Mouse (Mus musculus): ENCODE data around the gene Mnt. TPM values are rescaled to one million over a fixed set of nuclear protein-coding genes. Genes with fewer than 3 reads are reported as not detected.
A peak's percentile ranks its signal among the peaks of the same experiment; 100 is the strongest.

The Mnt gene
- polyA plus RNA-seq, 1 experiment from 2014 or later: 7.3 TPM

GRCm38 (mm10) chr11:74833536-74834358 lies 3.0 kb downstream of the Mnt start:
- peak overlapping the region; percentile 94 for H3K9ac ChIP-seq (replicated peaks)
- H3K36me3 ChIP-seq: no peaks in the 10 kb centered on the region
- 85% methylated on average over 8 of the region's 8 CpGs for WGBS
- H3K27ac ChIP-seq (replicated peaks): no peak overlapping the region; the same call in 1 of the 2 replicates
- no peaks in the 10 kb centered on the region for H3K9me3 ChIP-seq (replicated peaks)
- H3K4me2 ChIP-seq: peak overlapping the region; percentile 90
- peaks cover 65% of the 10 kb centered on the region for H3K4me1 ChIP-seq
- peak overlapping the region; percentile 99 for H3K4me3 ChIP-seq (replicated peaks)
- ATAC-seq (ENCODE audit: low FRiP score): no peak
- no peaks in the 10 kb centered on the region for H3K27me3 ChIP-seq (replicated peaks)

- no peak overlapping the region for H3K4me2 ChIP-seq
- H3K9ac ChIP-seq (replicated peaks): no peak overlapping the region
- no peaks in the 10 kb centered on the region for H3K9me3 ChIP-seq (replicated peaks)
- WGBS: 69% methylated on average over 1 of the region's 1 CpGs
- H3K36me3 ChIP-seq: no peaks in the 10 kb centered on the region
- no peak overlapping the region for H3K4me3 ChIP-seq (replicated peaks)
- H3K27ac ChIP-seq (replicated peaks): no peak overlapping the region
- ATAC-seq (ENCODE audit: low FRiP score): no peak
- H3K27me3 ChIP-seq (replicated peaks): no peaks in the 10 kb centered on the region
- H3K4me1 ChIP-seq: peaks cover 67% of the 10 kb centered on the region
Measured at GRCm38 (mm10) chr11:74834359-74834638, 3.6 kb downstream of the Mnt start.

GRCm38 (mm10) chr11:74834650-74835277 lies 4.0 kb downstream of the Mnt start:
- H3K9me3 ChIP-seq (replicated peaks): no peaks in the 10 kb centered on the region
- WGBS: 63% methylated on average over 5 of the region's 5 CpGs
- no peaks in the 10 kb centered on the region for H3K36me3 ChIP-seq
- no peak overlapping the region for H3K4me2 ChIP-seq
- ATAC-seq (ENCODE audit: low FRiP score): no peak
- H3K9ac ChIP-seq (replicated peaks): no peak overlapping the region
- H3K27ac ChIP-seq (replicated peaks): no peak overlapping the region
- H3K4me3 ChIP-seq (replicated peaks): no peak overlapping the region
- peaks cover 66% of the 10 kb centered on the region for H3K4me1 ChIP-seq
- no peaks in the 10 kb centered on the region for H3K27me3 ChIP-seq (replicated peaks)

GRCm38 (mm10) chr11:74835593-74836224 lies 5.0 kb downstream of the Mnt start:
- Histone ChIP-seq H3K9me3 (replicated peaks) (no peaks in the 10 kb centered on the region), H3K4me3 (replicated peaks) (no peak overlapping the region), H3K9ac (replicated peaks) (no peak overlapping the region), H3K4me2 (no peak overlapping the region), H3K36me3 (no peaks in the 10 kb centered on the region), H3K27me3 (replicated peaks) (no peaks in the 10 kb centered on the region), H3K4me1 (peaks cover 64% of the 10 kb centered on the region), H3K27ac (replicated peaks) (no peak overlapping the region)
- WGBS: 82% methylated on average over 6 of the region's 6 CpGs
- ATAC-seq (ENCODE audit: low FRiP score): no peak

GRCm38 (mm10) chr11:74836225-74837055 lies 5.7 kb downstream of the Mnt start:
- Histone ChIP-seq H3K27ac (replicated peaks) (no peak overlapping the region), H3K4me2 (no peak overlapping the region; the same call in 1 of the 2 replicates), H3K27me3 (replicated peaks) (no peaks in the 10 kb centered on the region), H3K9me3 (replicated peaks) (no peaks in the 10 kb centered on the region), H3K36me3 (no peaks in the 10 kb centered on the region), H3K4me3 (replicated peaks) (no peak overlapping the region), H3K9ac (replicated peaks) (no peak overlapping the region; the same call in 1 of the 2 replicates), H3K4me1 (peaks cover 64% of the 10 kb centered on the region)
- 91% methylated on average over 22 of the region's 22 CpGs for WGBS
- no peak for ATAC-seq (ENCODE audit: low FRiP score)

- Histone ChIP-seq H3K4me1 (peaks cover 64% of the 10 kb centered on the region), H3K9ac (replicated peaks) (peak overlapping the region; percentile 53), H3K27me3 (replicated peaks) (no peaks in the 10 kb centered on the region), H3K27ac (replicated peaks) (peak overlapping the region; percentile 91), H3K4me3 (replicated peaks) (peak overlapping the region; percentile 52), H3K36me3 (peaks cover 4% of the 10 kb centered on the region), H3K9me3 (replicated peaks) (no peaks in the 10 kb centered on the region), H3K4me2 (peak overlapping the region; percentile 85)
- ATAC-seq (ENCODE audit: low FRiP score): peak; percentile 0; the same call in 1 of the 2 replicates
- 51% methylated on average over 16 of the region's 16 CpGs for WGBS
Measured at GRCm38 (mm10) chr11:74837056-74837693, 6.5 kb downstream of the Mnt start.

- peaks cover 58% of the 10 kb centered on the region for H3K4me1 ChIP-seq
Measured at GRCm38 (mm10) chr11:74837694-74838431, 7.1 kb downstream of the Mnt start.

GRCm38 (mm10) chr11:74838441-74838840 lies 7.7 kb downstream of the Mnt start:
- Histone ChIP-seq H3K27me3 (replicated peaks) (no peaks in the 10 kb centered on the region), H3K4me1 (peaks cover 58% of the 10 kb centered on the region), H3K9ac (replicated peaks) (peak overlapping the region; percentile 53), H3K9me3 (replicated peaks) (no peaks in the 10 kb centered on the region), H3K4me2 (peak overlapping the region; percentile 85), H3K36me3 (peaks cover 17% of the 10 kb centered on the region), H3K4me3 (replicated peaks) (peak overlapping the region; percentile 52), H3K27ac (replicated peaks) (peak overlapping the region; percentile 91)
- ATAC-seq (ENCODE audit: low FRiP score): peak; percentile 73
- WGBS: under 1% methylated on average over 35 of the region's 35 CpGs

More at GRCm38 (mm10) chr11:74837694-74838431, 7.1 kb downstream of the Mnt start:
- Histone ChIP-seq H3K9ac (replicated peaks) (peak overlapping the region; percentile 53), H3K36me3 (peaks cover 11% of the 10 kb centered on the region), H3K27me3 (replicated peaks) (no peaks in the 10 kb centered on the region), H3K4me2 (peak overlapping the region; percentile 85), H3K4me3 (replicated peaks) (peak overlapping the region; percentile 52), H3K9me3 (replicated peaks) (no peaks in the 10 kb centered on the region), H3K27ac (replicated peaks) (peak overlapping the region; percentile 91)
- ATAC-seq (ENCODE audit: low FRiP score): peak; percentile 66
- WGBS: under 1% methylated on average over 44 of the region's 54 CpGs

GRCm38 (mm10) chr11:74838971-74839370 lies 8.3 kb downstream of the Mnt start:
- peaks cover 56% of the 10 kb centered on the region for H3K4me1 ChIP-seq
- no peaks in the 10 kb centered on the region for H3K27me3 ChIP-seq (replicated peaks)

GRCm38 (mm10) chr11:74839860-74840715 lies 9.4 kb downstream of the Mnt start:
- H3K9me3 ChIP-seq (replicated peaks): no peaks in the 10 kb centered on the region
- WGBS: 95% methylated on average over 19 of the region's 19 CpGs
- no peaks in the 10 kb centered on the region for H3K27me3 ChIP-seq (replicated peaks)
- H3K36me3 ChIP-seq: peaks cover 25% of the 10 kb centered on the region
- no peak overlapping the region for H3K9ac ChIP-seq (replicated peaks)
- no peak overlapping the region for H3K4me3 ChIP-seq (replicated peaks)
- ATAC-seq (ENCODE audit: low FRiP score): no peak
- H3K27ac ChIP-seq (replicated peaks): no peak overlapping the region
- no peak overlapping the region for H3K4me2 ChIP-seq
- peaks cover 45% of the 10 kb centered on the region for H3K4me1 ChIP-seq

More at GRCm38 (mm10) chr11:74838971-74839370, 8.3 kb downstream of the Mnt start:
- H3K4me2 ChIP-seq: peak overlapping the region; percentile 85
- H3K36me3 ChIP-seq: peaks cover 22% of the 10 kb centered on the region
- H3K9ac ChIP-seq (replicated peaks): peak overlapping the region; percentile 53; the same call in 1 of the 2 replicates
- peak overlapping the region; percentile 91 for H3K27ac ChIP-seq (replicated peaks)
- no peak for ATAC-seq (ENCODE audit: low FRiP score)
- WGBS: 45% methylated on average over 6 of the region's 6 CpGs
- H3K4me3 ChIP-seq (replicated peaks): peak overlapping the region; percentile 52
- H3K9me3 ChIP-seq (replicated peaks): no peaks in the 10 kb centered on the region

Data from neural tube, embryonic 15.5 days (tissue).